Mouse (Mus musculus): Measurements from ENCODE around the gene Slc43a2.

- no peak for TF ChIP-seq CTCF (conservative IDR thresholded peaks at IDR 0.05; ENCODE audit: insufficient read depth, insufficient read length, low read depth, low read length)
- no peak for TF ChIP-seq POLR2A (IDR thresholded peaks at IDR 0.05; ENCODE audit: low read depth, low read length)
Observed at GRCm38 (mm10) chr11:75550200-75550946, 18.9 kb downstream of the Slc43a2 start.

Measured in kidney, adult 2 months (tissue).